Mouse (Mus musculus): Measurements from ENCODE around the gene Slc7a1. TPM values are rescaled to one million over a fixed set of nuclear protein-coding genes. Genes with fewer than 3 reads are reported as not detected.

Slc7a1 gene
- polyA plus RNA-seq, 1 experiment from 2014 or later: 10.8 TPM

GRCm38 (mm10) chr5:148412504-148412903 lies 12.8 kb upstream of the Slc7a1 start:
- WGBS: 97% methylated on average over 4 of the region's 4 CpGs
- no peak overlapping the region for H3K4me3 ChIP-seq (ENCODE audit: low read depth, low read length)
- no peak for TF ChIP-seq CTCF (IDR thresholded peaks at IDR 0.05; ENCODE audit: low read depth)
- H3K4me2 ChIP-seq (replicated peaks; ENCODE audit: low read depth): no peak overlapping the region
- no peak for ATAC-seq
- no peak overlapping the region for H3K27ac ChIP-seq (ENCODE audit: low read depth, low read length)
- no peaks in the 10 kb centered on the region; the same call in 1 of the 2 replicates for H3K27me3 ChIP-seq (replicated peaks; ENCODE audit: control insufficient read depth, insufficient read depth, low read length)
- no peaks in the 10 kb centered on the region for H3K36me3 ChIP-seq (ENCODE audit: control insufficient read depth, insufficient read depth)
- H3K4me1 ChIP-seq (replicated peaks; ENCODE audit: control insufficient read depth, insufficient read depth, low read length): no peaks in the 10 kb centered on the region
- no peak overlapping the region for H3K9ac ChIP-seq (ENCODE audit: low read depth, low read length)
- H3K9me3 ChIP-seq (ENCODE audit: control insufficient read depth): no peaks in the 10 kb centered on the region

- H3K9me3 ChIP-seq (ENCODE audit: control insufficient read depth): no peaks in the 10 kb centered on the region
- no peaks in the 10 kb centered on the region for H3K4me1 ChIP-seq (replicated peaks; ENCODE audit: control insufficient read depth, insufficient read depth, low read length)
- no peak overlapping the region for H3K9ac ChIP-seq (ENCODE audit: low read depth, low read length)
- no peak overlapping the region for H3K27ac ChIP-seq (ENCODE audit: low read depth, low read length)
- H3K4me3 ChIP-seq (ENCODE audit: low read depth, low read length): no peak overlapping the region
- WGBS: 48% methylated on average over 8 of the region's 8 CpGs
- ATAC-seq: no peak
- H3K36me3 ChIP-seq (ENCODE audit: control insufficient read depth, insufficient read depth): no peaks in the 10 kb centered on the region
- no peaks in the 10 kb centered on the region; the same call in 1 of the 2 replicates for H3K27me3 ChIP-seq (replicated peaks; ENCODE audit: control insufficient read depth, insufficient read depth, low read length)
- no peak overlapping the region for H3K4me2 ChIP-seq (replicated peaks; ENCODE audit: low read depth)
- no peak for TF ChIP-seq CTCF (IDR thresholded peaks at IDR 0.05; ENCODE audit: low read depth)
Measured at GRCm38 (mm10) chr5:148409465-148409864, 9.8 kb upstream of the Slc7a1 start.

- Histone ChIP-seq H3K27me3 (replicated peaks; ENCODE audit: control insufficient read depth, insufficient read depth, low read length) (no peaks in the 10 kb centered on the region), H3K4me3 (ENCODE audit: low read depth, low read length) (no peak overlapping the region), H3K27ac (ENCODE audit: low read depth, low read length) (no peak overlapping the region), H3K4me1 (replicated peaks; ENCODE audit: control insufficient read depth, insufficient read depth, low read length) (no peaks in the 10 kb centered on the region), H3K9me3 (ENCODE audit: control insufficient read depth) (no peaks in the 10 kb centered on the region), H3K36me3 (ENCODE audit: control insufficient read depth, insufficient read depth) (no peaks in the 10 kb centered on the region), H3K4me2 (replicated peaks; ENCODE audit: low read depth) (no peak overlapping the region), H3K9ac (ENCODE audit: low read depth, low read length) (no peak overlapping the region)
- TF ChIP-seq CTCF (IDR thresholded peaks at IDR 0.05; ENCODE audit: low read depth): peak; percentile 44
- no peak for ATAC-seq
- 92% methylated on average over 2 of the region's 2 CpGs for WGBS
Measured at GRCm38 (mm10) chr5:148406913-148407312, 7.2 kb upstream of the Slc7a1 start.

GRCm38 (mm10) chr5:148404548-148404947 lies 4.8 kb upstream of the Slc7a1 start:
- Histone ChIP-seq H3K4me1 (replicated peaks; ENCODE audit: control insufficient read depth, insufficient read depth, low read length) (no peaks in the 10 kb centered on the region), H3K4me2 (replicated peaks; ENCODE audit: low read depth) (no peak overlapping the region), H3K27me3 (replicated peaks; ENCODE audit: control insufficient read depth, insufficient read depth, low read length) (no peaks in the 10 kb centered on the region), H3K36me3 (ENCODE audit: control insufficient read depth, insufficient read depth) (no peaks in the 10 kb centered on the region), H3K4me3 (ENCODE audit: low read depth, low read length) (no peak overlapping the region), H3K9me3 (ENCODE audit: control insufficient read depth) (no peaks in the 10 kb centered on the region), H3K27ac (ENCODE audit: low read depth, low read length) (no peak overlapping the region), H3K9ac (ENCODE audit: low read depth, low read length) (no peak overlapping the region)
- 96% methylated on average over 7 of the region's 7 CpGs for WGBS
- TF ChIP-seq CTCF (IDR thresholded peaks at IDR 0.05; ENCODE audit: low read depth): no peak
- ATAC-seq: no peak

GRCm38 (mm10) chr5:148402641-148403040 lies 2.9 kb upstream of the Slc7a1 start:
- no peaks in the 10 kb centered on the region for H3K4me1 ChIP-seq (replicated peaks; ENCODE audit: control insufficient read depth, insufficient read depth, low read length)
- H3K36me3 ChIP-seq (ENCODE audit: control insufficient read depth, insufficient read depth): no peaks in the 10 kb centered on the region
- no peaks in the 10 kb centered on the region for H3K9me3 ChIP-seq (ENCODE audit: control insufficient read depth)
- no peak for ATAC-seq
- H3K4me2 ChIP-seq (replicated peaks; ENCODE audit: low read depth): no peak overlapping the region
- TF ChIP-seq CTCF (IDR thresholded peaks at IDR 0.05; ENCODE audit: low read depth): no peak
- no peak overlapping the region for H3K4me3 ChIP-seq (ENCODE audit: low read depth, low read length)
- 75% methylated on average over 4 of the region's 4 CpGs for WGBS
- no peak overlapping the region for H3K27ac ChIP-seq (ENCODE audit: low read depth, low read length)
- no peaks in the 10 kb centered on the region for H3K27me3 ChIP-seq (replicated peaks; ENCODE audit: control insufficient read depth, insufficient read depth, low read length)
- H3K9ac ChIP-seq (ENCODE audit: low read depth, low read length): no peak overlapping the region

- Histone ChIP-seq H3K36me3 (ENCODE audit: control insufficient read depth, insufficient read depth) (no peaks in the 10 kb centered on the region; the same call in 1 of the 2 replicates), H3K9ac (ENCODE audit: low read depth, low read length) (peak overlapping the region; percentile 66), H3K4me3 (ENCODE audit: low read depth, low read length) (peak overlapping the region; percentile 62), H3K4me2 (replicated peaks; ENCODE audit: low read depth) (peak overlapping the region; percentile 96), H3K4me1 (replicated peaks; ENCODE audit: control insufficient read depth, insufficient read depth, low read length) (no peaks in the 10 kb centered on the region), H3K27ac (ENCODE audit: low read depth, low read length) (peak overlapping the region; percentile 90), H3K27me3 (replicated peaks; ENCODE audit: control insufficient read depth, insufficient read depth, low read length) (no peaks in the 10 kb centered on the region), H3K9me3 (ENCODE audit: control insufficient read depth) (no peaks in the 10 kb centered on the region)
- ATAC-seq: peak; percentile 79
- under 1% methylated on average over 58 of the region's 58 CpGs for WGBS
- no peak; the same call in 1 of the 2 replicates for TF ChIP-seq CTCF (IDR thresholded peaks at IDR 0.05; ENCODE audit: low read depth)
Measured at GRCm38 (mm10) chr5:148398766-148399659, 691 bp downstream of the Slc7a1 start.
